Mouse (Mus musculus): ENCODE data around the gene Ciao1. TPM values are rescaled to one million over a fixed set of nuclear protein-coding genes. Genes with fewer than 3 reads are reported as not detected.
"Not testable (repeated sequence)": the region's sequence is repeated elsewhere in the genome, so short reads cannot be mapped to it uniquely, and the experiment has no call there.

Gene Ciao1
- total and polyA plus RNA-seq, 3 experiments, result 60.9 to 79.0 (median 74.3) TPM

DNA sequence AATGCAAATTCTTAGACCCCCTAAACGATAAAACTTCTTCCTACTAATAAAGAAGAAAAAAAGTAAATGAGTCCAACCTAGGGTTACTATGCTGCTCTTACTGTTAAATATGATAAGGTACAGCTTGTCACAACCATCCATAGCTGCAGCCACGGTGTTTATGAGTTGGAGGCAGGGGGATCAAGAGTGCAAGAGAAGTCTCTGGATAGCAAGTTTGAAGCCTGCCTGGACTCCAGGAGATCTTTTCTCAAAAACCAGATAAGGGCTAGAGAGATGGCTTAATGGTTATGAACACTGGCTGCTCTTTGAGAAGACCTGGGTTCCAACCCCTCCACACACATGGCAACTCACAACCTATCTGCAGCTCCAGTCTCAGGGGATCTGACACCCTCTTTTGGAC, 40.7 kb downstream of the Ciao1 start:
- DNase-seq (ENCODE audit: extremely low read depth), result no peak
- no peak for TF ChIP-seq TBP (conservative IDR thresholded peaks at IDR 0.05; ENCODE audit: low read depth, low read length)
- no peak for TF ChIP-seq ZC3H11A (IDR thresholded peaks at IDR 0.05; ENCODE audit: low read depth, low read length)
- TF ChIP-seq RAD21 (IDR thresholded peaks at IDR 0.05; ENCODE audit: low read depth, low read length), result no peak
- no peak for TF ChIP-seq USF1 (IDR thresholded peaks at IDR 0.05; ENCODE audit: low read depth, low read length)
- no peak for TF ChIP-seq JUND (conservative IDR thresholded peaks at IDR 0.05; ENCODE audit: low read depth, low read length)
- TF ChIP-seq CHD1 (IDR thresholded peaks at IDR 0.05; ENCODE audit: low read depth, low read length), result no peak
- no peak for TF ChIP-seq NELFE (IDR thresholded peaks at IDR 0.05; ENCODE audit: low read depth, low read length)
- TF ChIP-seq RCOR1 (conservative IDR thresholded peaks at IDR 0.05; ENCODE audit: low read depth, low read length), result no peak
- TF ChIP-seq MEF2A (IDR thresholded peaks at IDR 0.05; ENCODE audit: borderline replicate concordance, low read depth, low read length), result no peak
- no peak for TF ChIP-seq MYC (IDR thresholded peaks at IDR 0.05; ENCODE audit: low read depth, low read length)
- TF ChIP-seq MXI1 (IDR thresholded peaks at IDR 0.05; ENCODE audit: low read depth, low read length), result no peak
- TF ChIP-seq ZMIZ1 (IDR thresholded peaks at IDR 0.05; ENCODE audit: low read depth, low read length), result no peak
- TF ChIP-seq HCFC1 (IDR thresholded peaks at IDR 0.05; ENCODE audit: low read depth, low read length), result no peak
- no peak for TF ChIP-seq SMC3 (IDR thresholded peaks at IDR 0.05; ENCODE audit: low read depth, low read length)
- no peak for TF ChIP-seq E2F4 (IDR thresholded peaks at IDR 0.05; ENCODE audit: insufficient replicate concordance, low read depth, low read length)
- TF ChIP-seq MAX (IDR thresholded peaks at IDR 0.05; ENCODE audit: low read length), result no peak
- TF ChIP-seq ZNF384 (IDR thresholded peaks at IDR 0.05; ENCODE audit: low read depth, low read length), result no peak
- no peak for TF ChIP-seq POLR2A (IDR thresholded peaks at IDR 0.05; ENCODE audit: low read depth, low read length)
- Histone ChIP-seq H3K4me1 (ENCODE audit: control insufficient read depth in 1 of 2, insufficient read depth in 2 of 2) (peaks cover 0 to 18% of the 10 kb centered on the region in 2 experiments; a peak in 2 of 4 replicates), H3K79me2 (replicated peaks; ENCODE audit: control insufficient read depth, extremely low read depth, insufficient read depth, poor library complexity, severe bottlenecking) (peaks cover 18% of the 10 kb centered on the region), H3K4me3 (replicated peaks in 1 of 3; ENCODE audit: low read depth in 2 of 3, low read length in 2 of 3, poor library complexity in 1 of 3) (peak overlapping the region in 2 of 3 experiments; percentile 75 to 85), H3K4me2 (ENCODE audit: insufficient read depth, low read depth, poor library complexity, severe bottlenecking) (peak overlapping the region; percentile 55), H3K9ac (ENCODE audit: insufficient read depth, low read depth) (peak overlapping the region; percentile 33), H3K36me3 (replicated peaks in 1 of 2; ENCODE audit: control insufficient read depth in 1 of 2, insufficient read depth in 1 of 2, low read length in 1 of 2) (peaks cover 21 to 48% of the 10 kb centered on the region in 2 experiments), H3K9me3 (replicated peaks; ENCODE audit: low read length) (no peaks in the 10 kb centered on the region), H3K27me3 (replicated peaks) (no peaks in the 10 kb centered on the region), H3K27ac (ENCODE audit: insufficient read depth, low read depth) (no peak overlapping the region)
- dilution Hi-C loops (cut with MboI; ENCODE audit: extremely low pct_ligation_motif_present, extremely low pct_unique_long_range_greater_than_20kb, low sequenced_read_pairs) (no loop called here), in situ Hi-C loops (cut with MboI; ENCODE audit: low pct_ligation_motif_present, low pct_unique_long_range_greater_than_20kb, low sequenced_read_pairs) (no loop called here)

- H3K9ac ChIP-seq (ENCODE audit: insufficient read depth, low read depth); H3K4me2 ChIP-seq (ENCODE audit: insufficient read depth, low read depth, poor library complexity, severe bottlenecking); dilution Hi-C loops (cut with MboI; ENCODE audit: extremely low pct_ligation_motif_present, extremely low pct_unique_long_range_greater_than_20kb, low sequenced_read_pairs); H3K27ac ChIP-seq (ENCODE audit: insufficient read depth, low read depth); H3K9me3 ChIP-seq (replicated peaks; ENCODE audit: low read length); in situ Hi-C loops (cut with MboI; ENCODE audit: low pct_ligation_motif_present, low pct_unique_long_range_greater_than_20kb, low sequenced_read_pairs); H3K27me3 ChIP-seq (replicated peaks); H3K4me3 ChIP-seq (replicated peaks in 1 of 3; ENCODE audit: low read depth in 2 of 3, low read length in 2 of 3, poor library complexity in 1 of 3); DNase-seq (ENCODE audit: extremely low read depth): not testable (repeated sequence)
- H3K79me2 ChIP-seq (replicated peaks; ENCODE audit: control insufficient read depth, extremely low read depth, insufficient read depth, poor library complexity, severe bottlenecking), result peaks cover 18% of the 10 kb centered on the region
- H3K36me3 ChIP-seq (replicated peaks in 1 of 2; ENCODE audit: control insufficient read depth in 1 of 2, insufficient read depth in 1 of 2, low read length in 1 of 2), result peaks cover 13 to 45% of the 10 kb centered on the region in 2 experiments
- H3K4me1 ChIP-seq (ENCODE audit: control insufficient read depth in 1 of 2, insufficient read depth in 2 of 2), result peaks cover 0 to 18% of the 10 kb centered on the region in 2 experiments; a peak in 2 of 4 replicates
These were observed 41.7 kb downstream of the Ciao1 start for GRCm38 (mm10) chr2:127205936-127206335.

Data from CH12.LX (cell line).